Mouse (Mus musculus) thymus, adult 18-20 months (tissue): Measurements from ENCODE around the gene Mef2b.
A peak's percentile ranks its signal among the peaks of the same experiment; 100 is the strongest.

Experiments used
- DNase-seq, 2 experiments: peaks; one replicate each; pipeline ENCODE4 v3.0.0; 2022; ENCODE audit warnings: mixed read lengths in 2 of 2

Gene Mef2b

DNA sequence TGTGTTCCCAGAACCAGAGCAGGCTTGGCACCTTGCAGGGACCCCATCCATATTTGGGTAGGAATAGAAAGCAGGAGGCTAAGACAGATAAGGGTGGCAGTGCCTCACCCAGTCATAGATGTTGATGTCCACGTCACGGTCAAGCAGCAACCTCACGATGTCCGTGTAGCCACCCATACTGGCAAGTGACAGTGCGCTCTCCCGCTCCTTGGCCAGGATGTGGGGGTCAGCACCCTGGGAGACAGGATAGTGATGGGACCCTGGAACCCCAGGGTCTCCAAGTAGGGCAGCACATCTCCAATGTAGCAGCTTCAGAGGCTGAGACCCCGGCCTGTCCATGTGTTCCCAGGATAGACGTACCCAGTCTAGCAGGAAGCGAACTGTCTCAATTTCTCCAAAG is 4.6 kb upstream of the Mef2b start:
- no peak for DNase-seq

GRCm38 (mm10) chr8:70136591-70136990 is 2.9 kb upstream of the Mef2b start:
- DNase-seq, result no peak

DNA sequence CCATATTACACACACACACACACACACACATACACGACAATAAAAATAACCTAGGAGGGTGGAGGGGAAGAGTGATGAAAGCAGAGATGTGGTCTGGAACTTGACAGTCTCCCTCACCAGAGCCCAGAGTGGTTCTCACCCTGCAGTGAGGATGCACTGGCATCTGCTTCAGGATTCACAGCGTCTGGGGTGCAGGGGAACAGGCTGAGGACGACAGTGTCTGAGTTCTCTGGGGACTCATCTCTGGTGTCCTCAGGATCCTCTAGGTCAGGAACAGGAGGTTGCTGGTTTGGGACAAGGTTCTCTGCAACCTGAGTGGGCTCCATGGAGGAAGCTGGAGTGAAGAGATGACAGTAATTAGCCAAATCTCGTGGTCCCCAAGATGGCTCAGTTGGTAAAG is 1.6 kb upstream of the Mef2b start:
- DNase-seq, result no peak

GRCm38 (mm10) chr8:70139981-70140380 is 470 bp downstream of the Mef2b start:
- DNase-seq, result no peak

DNA sequence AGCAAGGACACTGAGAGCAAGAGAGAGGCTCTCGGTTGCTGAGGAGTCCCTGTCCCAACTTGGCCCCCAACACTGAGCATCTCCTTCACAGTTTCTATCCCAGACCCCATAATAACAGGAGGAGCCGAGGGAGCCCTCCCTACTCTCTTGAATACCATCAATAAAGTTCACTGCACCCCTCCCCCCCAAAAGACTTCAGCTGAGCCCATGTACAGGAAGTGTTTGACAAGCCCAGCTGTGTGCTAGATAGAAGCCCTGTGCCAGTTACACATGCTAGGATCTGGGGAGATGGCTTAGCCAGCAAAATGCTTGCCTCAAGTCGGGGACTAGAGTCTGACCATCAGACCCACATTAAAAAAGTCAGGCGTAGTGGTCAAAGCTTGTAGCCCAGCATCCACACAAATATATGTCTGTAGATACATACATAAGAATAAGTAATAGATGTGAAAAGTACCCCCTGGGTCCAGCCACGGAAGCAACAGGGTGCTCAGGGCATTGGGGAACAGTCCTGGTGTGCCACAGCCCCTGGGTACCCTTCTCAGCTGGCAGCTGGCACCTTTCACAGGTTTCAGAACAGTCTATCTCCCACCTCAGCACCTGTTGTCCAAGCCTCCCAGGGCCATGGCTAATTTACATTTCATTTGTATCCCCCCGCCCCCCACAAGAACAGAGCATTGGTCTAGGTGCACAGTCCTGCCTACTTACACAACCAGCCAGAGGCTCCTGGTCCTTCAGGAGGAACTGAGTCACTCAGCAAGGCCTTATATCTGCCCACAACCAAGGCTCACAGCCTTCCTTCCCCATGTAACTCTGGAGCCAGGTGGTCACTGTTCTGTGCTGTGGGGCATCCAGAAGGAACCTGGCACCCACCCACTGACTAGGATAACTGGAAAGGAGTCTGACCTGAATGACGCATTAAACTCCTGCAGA is 8.4 kb downstream of the Mef2b start:
- no peak for DNase-seq

DNA sequence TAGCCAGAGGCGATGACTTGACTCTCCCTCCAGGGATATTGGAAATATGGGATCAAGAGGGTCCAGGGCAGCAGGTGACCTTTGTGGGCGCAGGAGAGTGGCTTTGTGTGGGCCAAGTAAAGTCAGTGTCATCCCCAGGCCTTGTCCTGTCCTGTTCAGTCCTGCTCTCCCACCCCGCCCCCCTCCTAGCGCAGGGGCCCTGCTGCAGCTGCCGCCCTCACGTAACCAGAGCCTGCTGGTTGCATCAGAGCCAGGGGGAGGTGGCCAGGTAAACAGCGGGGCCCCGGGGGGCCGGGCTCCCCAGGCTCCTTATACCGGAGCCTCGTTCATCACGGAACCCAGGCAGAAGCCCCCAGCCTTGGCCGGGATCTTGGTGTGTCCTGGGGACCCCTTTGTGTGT is 10.6 kb downstream of the Mef2b start:
- no peak for DNase-seq

GRCm38 (mm10) chr8:70152537-70153257 is 13.2 kb downstream of the Mef2b start:
- peak; percentile 69 to 75 for DNase-seq

- no peak for DNase-seq
Measured at GRCm38 (mm10) chr8:70157240-70157800, 17.8 kb downstream of the Mef2b start.

- DNase-seq, result peak; percentile 72 to 77
Measured at GRCm38 (mm10) chr8:70158069-70158853, 18.8 kb downstream of the Mef2b start.

DNA sequence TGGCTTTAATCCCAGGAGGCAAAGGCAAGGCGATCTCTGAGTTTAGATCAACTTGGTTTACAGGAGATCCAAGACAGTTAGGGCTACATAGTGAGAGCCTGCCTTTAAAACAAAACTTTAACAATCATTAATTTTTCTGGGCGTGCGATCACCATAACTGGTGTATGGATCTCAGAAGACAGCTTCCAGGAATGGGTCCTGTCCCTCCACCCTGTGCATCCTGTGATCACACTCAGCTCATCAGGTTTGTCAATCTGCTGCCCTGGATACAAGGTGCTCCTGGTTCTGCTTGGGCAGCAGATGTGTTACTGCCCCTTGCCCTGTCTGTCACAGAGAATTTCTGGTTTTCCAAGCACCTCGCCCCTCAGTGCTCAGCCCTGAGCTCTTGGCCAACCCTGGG is 19.7 kb downstream of the Mef2b start:
- no peak for DNase-seq

DNA sequence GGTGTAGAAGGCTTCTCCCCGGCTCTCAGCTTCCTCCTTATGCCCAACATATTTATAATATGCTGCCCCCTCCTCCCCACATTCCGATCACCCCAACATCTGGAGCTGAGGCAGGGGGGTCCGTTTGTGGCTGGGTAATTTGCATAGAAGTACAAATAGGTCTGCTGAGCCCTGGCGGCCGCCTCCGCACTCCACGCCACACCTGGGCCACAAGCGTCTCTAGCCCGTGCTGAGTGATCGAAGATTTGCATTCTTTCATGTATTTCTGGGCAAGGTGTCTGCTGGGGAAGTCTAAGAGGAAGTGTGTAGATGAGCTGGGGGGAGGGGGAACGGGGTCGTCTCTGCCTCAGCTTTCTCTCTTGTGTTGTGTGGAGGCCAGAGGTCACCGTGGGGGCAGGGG is 20.5 kb downstream of the Mef2b start:
- DNase-seq, result peak in 1 of 2 experiments; percentile 47

DNA sequence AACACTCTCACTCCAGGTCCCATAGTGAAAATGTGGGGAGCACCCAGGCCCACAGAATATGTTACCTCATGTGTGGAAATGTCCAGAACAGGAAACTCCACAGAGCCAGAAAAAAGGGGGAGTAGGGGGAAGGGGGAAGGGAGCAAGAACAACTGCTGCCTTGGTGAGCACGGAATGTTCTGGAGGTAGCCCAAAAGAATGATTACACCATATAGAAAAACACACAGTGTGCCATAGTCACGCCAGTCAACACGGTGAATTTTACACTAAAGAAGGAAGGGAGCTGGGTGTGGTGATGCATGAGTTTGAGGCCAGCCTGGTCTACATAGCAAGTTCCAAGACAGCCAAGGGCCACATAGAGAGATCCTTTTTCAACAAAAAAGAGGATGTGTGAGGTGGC is 23.8 kb downstream of the Mef2b start:
- DNase-seq, result no peak

DNA sequence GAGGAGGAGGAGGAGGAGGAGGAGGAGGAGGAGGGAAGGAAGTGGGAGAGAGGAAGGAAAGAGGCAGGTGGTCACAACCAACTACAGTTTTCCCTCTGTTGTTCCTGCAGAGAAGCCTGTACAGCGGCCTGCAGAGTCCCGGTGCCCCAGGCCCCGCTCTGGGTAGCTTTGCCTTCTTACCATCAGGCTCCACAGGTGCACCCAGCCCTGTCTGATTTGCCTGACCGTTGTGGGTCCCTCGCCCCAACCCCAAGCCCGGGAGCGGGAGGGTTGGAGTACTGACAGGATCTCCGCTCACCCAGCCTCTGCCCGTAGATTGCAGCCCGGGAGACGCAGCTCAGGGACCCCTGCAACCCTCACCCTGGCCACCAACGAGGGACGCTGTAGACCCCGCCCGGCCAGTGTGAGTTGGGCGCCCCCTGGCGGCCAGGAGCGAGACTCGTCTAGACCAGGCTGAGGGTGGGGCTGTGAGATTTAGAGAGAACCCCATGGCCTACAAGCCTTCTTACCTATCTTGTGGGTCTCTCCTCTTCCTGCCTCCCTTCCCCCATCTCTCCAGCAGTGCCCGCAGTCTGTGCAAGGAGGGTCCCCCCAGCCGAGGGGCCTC is 27.1 kb downstream of the Mef2b start:
- peak; percentile 56 to 62 for DNase-seq

- no peak for DNase-seq
Measured at GRCm38 (mm10) chr8:70170116-70170515, 30.6 kb downstream of the Mef2b start.

GRCm38 (mm10) chr8:70170748-70171147 is 31.2 kb downstream of the Mef2b start:
- no peak for DNase-seq

DNA sequence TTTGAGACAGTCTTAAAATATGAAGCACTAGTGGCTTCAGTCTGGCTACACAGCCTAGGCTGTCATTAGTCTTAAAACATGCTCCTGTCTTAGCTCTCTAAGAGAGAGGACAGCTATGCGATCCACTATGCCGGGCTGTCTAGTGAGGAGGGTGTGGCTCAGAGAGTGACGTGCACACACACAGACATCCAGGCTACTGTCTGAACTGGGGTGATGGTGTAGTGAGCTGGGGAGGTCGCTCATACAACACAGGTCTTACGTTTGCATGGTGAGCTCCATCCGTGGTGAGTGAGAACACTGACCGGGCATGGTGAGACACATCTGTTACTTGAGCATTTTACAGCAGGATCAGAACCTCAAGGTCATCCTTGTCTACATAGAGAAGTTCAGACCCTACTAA is 31.7 kb downstream of the Mef2b start:
- DNase-seq, result no peak

- DNase-seq, result peak; percentile 82 to 90
Measured at GRCm38 (mm10) chr8:70172043-70172681, 32.7 kb downstream of the Mef2b start, which contains the start of gene Tmem161a. Tmem161a (plus strand) TSS chr8:70172356.

GRCm38 (mm10) chr8:70173320-70173719 is 33.8 kb downstream of the Mef2b start:
- no peak for DNase-seq

DNA sequence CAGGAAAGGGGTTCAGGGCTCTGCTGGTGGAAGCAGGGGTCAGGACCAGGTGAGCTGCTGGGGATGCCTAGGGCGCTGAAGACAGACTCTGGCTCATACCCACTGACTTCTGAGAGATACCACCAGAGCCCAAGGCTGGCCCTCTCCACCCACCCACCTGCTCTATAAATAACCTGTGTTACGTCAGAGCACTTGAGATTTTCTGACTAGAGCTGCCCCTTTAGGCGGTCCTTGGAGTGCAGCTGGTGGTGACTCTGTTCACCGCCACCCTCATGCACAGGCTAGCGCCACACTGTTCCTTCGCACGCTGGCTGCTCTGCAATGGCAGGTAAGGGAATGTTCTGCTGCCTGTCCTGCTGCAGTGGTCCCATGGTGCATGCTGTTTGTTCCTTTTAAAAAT is 34.6 kb downstream of the Mef2b start:
- no peak for DNase-seq

- no peak for DNase-seq
Measured at GRCm38 (mm10) chr8:70178231-70178630, 38.7 kb downstream of the Mef2b start.

- DNase-seq, result no peak
Measured at GRCm38 (mm10) chr8:70179082-70179481, 39.6 kb downstream of the Mef2b start.
